Mouse (Mus musculus) adrenal gland, postnatal 25 days (tissue): ENCODE data around the gene Sars2. TPM values are rescaled to one million over a fixed set of nuclear protein-coding genes. Genes with fewer than 3 reads are reported as not detected.

Experiments used
- DNase-seq: peaks from one replicate; pipeline ENCODE4 v3.0.0; 2021; ENCODE audit warnings: mixed read lengths
- total RNA-seq: library from RNA; stranded (reverse); gene quantifications from 2 replicates; pipeline ENCODE4 v1.2.3, GENCODE M21; 2021

Gene Sars2
- total RNA-seq, 1 experiment from 2014 or later, result 22.3 TPM

GRCm38 (mm10) chr7:28780067-28780658, 38.4 kb downstream of the Sars2 start:
- peak; percentile 85 for DNase-seq

GRCm38 (mm10) chr7:28780857-28781256, 39.1 kb downstream of the Sars2 start:
- no peak for DNase-seq

- no peak for DNase-seq
Observed at GRCm38 (mm10) chr7:28781261-28781663, 39.5 kb downstream of the Sars2 start.

- no peak for DNase-seq
Observed at GRCm38 (mm10) chr7:28785161-28785560, 43.4 kb downstream of the Sars2 start.

DNA sequence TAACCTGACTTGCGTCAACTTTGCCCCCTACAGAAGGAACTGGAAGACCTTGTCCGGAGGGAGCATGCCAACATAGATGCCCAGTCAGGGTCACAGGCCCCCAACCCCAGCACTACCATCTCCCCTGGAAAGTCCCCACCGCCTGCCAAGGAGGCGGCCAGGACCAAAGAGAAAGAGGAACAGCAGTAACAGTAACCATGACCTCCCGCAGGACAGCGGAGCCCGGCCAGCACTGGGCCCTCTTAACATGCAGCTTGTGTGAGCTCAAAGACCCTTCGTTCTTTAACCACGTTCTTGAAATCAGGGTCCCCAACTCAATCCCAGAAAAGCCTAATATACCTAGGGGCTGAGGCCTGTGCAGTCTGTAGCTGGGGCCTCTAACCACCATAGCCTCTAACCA, 46.1 kb downstream of the Sars2 start:
- no peak for DNase-seq

DNA sequence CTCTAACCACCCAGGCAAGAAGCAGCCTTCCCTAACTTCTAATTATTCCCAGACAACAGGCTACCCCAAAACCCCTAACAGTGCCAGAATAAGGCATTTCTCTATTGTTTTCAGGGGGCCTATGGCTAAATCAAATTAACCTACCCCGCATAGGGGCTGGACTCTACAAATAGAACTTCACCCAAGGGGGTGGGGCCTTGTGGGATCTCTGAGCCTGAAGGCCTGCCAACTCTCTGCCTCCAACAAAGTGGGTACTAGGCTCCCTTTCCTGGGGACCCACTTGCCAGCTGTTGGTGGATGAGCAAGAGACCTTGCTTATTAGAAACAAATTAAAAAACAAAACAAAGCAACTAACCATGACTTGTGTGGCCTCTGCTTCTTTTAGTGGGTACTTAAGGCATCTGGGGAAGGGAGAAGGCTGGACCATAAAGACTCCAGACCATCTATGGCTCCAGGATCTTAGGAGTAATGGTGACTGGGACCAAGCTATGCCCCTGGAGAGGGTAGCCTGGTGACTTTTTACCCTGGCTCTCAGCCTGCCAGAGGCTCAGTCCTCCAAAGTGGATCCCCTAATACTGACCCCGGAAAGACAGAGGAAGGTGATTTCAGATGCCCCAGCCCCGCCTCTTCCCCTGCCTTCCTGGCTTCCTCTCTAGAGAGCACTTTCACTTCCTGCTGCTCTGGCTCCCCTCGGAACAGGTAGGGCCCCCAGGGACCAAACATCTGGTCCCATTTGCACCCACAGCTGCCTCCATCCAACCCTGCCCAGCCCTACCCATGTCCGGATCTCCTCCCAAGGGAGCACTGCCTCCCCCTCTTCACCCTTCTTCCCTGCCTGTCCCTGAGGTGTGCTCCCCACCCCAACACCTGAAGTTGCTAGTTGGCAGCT, 46.8 kb downstream of the Sars2 start, which contains the start of gene Rinl:
TSS of gene Rinl (plus strand) at position 663 of the 889 bp plus-strand sequence.
- DNase-seq, result no peak

- no peak for DNase-seq
Observed at GRCm38 (mm10) chr7:28789235-28789634, 47.4 kb downstream of the Sars2 start.

DNA sequence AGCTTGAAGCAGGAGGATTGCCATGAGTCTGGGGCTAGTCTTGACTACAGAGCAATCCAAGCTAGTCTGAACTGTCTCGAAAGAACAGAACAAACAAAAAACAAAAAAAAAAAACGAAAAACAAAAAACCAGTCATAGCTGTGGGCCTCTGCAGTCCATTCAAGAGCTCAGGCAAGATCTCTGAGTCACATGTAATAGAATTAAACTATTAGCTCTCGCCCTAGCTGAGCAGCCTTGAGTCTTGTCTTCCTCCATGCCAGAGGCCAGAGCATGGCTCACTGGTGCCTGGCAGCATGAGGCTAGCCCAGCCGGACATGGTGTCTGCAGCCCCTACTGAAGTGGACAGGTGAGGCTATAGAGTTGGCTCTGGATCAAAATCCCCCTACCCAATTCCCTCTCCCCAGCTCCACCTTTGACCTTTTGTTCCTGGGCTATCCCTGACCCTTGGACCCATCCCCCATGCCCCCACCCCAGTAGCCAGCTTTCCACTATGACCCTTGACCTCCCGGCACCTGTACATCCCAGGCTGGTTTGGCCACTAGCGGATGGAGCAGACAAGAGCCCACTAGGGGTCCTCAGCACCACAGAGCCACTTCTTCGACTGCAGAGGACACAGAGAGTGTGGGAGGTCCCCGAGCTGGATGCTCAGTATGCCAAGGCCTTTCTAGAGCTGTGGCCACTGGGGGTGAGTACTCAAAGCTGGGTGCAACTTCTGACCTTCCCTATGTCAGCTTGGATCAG, 48.4 kb downstream of the Sars2 start:
- DNase-seq, result no peak

DNA sequence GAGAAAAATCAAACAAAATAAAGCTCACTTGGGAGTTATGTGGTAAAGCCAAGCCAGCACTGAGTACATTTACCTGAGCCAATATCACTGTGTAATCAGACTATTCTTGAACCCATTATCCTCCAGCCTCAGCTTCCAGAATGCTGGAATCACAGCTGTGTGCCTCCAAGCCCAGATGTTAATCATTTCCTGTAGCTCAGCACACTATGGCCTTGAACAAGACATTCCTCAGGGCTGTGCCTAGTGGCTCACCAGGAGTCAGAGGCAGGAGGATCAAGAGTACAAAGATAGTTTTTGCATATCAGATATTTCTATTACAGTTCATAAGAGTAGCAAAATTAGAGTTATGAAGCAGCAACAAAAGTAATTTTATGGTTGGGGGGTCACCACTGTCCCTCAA, 49.9 kb downstream of the Sars2 start:
- DNase-seq, result no peak

DNA sequence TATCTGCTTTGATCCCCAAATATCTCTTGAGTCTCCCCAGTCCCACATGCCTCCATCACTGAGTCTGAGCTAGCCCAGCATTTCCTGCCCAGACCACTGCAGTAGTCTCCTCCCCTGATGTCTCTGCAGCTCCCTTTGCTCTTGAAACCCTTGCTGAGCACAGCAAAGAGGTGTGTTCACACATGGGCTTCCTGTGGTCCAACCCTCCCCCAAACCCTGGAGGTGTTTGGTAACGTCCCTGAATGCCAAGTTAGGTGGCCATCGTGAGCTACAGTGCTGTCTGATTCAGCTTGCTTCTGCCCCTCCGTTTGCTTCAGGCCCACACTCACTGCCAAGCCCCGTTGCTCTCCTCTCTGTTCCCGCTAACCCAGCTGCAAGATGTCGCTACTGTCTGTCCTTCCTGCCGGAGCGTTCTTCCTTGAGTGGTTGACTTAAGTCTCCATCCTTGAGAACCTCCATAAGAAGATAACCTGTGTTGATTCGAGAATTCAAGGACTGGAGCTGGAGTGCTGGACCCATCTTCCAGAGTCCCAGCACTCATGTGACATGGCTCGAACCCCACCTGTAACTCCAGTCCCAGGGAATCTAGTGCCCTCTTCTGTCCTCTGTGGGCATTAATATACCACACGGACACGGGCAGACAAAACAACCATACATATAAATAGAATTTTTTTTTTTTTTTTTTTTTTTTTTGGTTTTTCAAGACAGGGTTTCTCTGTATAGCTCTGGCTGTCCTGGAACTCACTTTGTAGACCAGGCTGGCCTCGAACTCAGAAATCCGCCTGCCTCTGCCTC, 50.8 kb downstream of the Sars2 start:
- DNase-seq, result no peak

- DNase-seq, result no peak
Observed at GRCm38 (mm10) chr7:28793834-28794233, 52.0 kb downstream of the Sars2 start.

- DNase-seq, result no peak
Observed at GRCm38 (mm10) chr7:28794496-28794895, 52.7 kb downstream of the Sars2 start.

GRCm38 (mm10) chr7:28795832-28796231, 54.0 kb downstream of the Sars2 start:
- no peak for DNase-seq

- DNase-seq, result peak; percentile 88
Observed at GRCm38 (mm10) chr7:28796562-28796975, 54.8 kb downstream of the Sars2 start.

DNA sequence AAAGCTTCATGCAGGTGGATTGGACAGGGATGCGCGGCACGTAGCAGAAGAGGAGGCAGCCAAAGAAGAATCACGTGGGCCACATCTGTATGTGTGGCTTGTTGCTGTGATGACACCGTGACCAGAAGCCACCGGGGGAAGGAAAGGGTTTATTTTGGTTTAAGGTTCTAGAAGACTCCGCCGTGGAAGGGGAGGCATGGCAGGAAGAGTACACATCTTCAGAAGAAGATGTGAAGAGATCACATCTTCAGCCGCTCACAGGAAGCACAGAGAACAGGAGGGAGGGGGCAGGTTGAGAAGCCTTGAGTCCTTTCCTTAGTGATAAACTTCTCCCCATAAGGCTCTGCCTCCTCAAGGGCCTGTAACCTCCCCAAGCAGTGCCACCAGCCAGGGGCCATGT, 58.2 kb downstream of the Sars2 start:
- DNase-seq, result no peak

DNA sequence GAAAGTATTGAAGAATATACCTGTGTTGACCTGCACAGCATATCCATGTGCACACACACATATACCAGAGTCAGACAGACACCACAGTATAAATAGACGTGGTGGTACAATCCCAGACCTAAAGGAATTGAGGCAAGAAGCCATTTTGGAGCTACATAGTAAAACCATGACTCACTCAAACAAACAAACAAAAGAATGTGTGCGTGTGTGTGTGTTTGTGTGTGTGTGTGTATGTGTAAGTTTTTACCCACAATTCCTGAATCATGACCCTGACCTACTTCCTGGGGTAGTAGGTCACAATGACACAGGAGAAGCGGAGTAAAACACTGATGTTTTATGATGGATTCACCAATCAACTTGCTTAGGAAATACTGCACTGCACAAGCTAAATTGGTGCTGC, 59.7 kb downstream of the Sars2 start:
- DNase-seq, result no peak

DNA sequence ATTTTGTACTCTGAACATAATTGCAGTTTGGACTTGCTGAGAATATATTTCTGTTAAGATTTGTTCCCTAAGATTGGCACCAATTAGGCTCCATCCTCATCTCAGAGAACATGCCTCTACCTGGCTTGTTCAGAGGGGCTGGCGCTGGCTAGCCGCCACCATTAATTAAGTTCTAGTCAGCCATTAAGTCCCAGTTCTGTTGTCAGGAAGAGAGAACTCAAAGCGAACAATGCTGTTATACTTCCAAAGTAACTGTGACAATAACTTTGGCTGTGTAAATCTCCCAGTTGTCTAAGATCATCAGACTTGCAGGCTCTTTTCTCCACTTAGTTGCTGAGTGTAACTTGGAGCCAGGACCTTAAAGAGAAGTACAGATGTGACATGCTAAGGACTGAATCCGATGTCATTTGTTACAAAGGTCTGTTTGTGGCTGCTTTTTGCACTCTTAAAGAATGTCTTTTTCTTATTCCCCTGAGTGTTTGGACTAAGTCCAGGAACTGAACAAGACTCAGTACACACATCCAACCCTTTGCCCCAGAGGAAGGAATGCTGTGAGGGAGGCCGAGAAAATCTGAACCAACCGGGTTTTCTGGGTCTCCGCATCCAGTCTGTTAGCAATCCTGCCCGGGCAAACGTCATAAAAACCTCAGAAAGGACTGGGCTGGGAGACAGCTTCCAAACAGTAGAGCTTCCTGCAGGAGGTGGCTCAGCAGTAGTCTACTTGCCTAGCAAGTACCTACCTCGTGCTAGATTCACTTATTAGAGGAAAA, 60.3 kb downstream of the Sars2 start:
- DNase-seq, result no peak

- no peak for DNase-seq
Observed at GRCm38 (mm10) chr7:28802846-28803588, 61.2 kb downstream of the Sars2 start.
